Mouse (Mus musculus) intestine, embryonic 16.5 days (tissue): Measurements from ENCODE around the gene Syngap1. TPM values are rescaled to one million over a fixed set of nuclear protein-coding genes. Genes with fewer than 3 reads are reported as not detected.
A peak's percentile ranks its signal among the peaks of the same experiment; 100 is the strongest.

ENCODE experiments used
- ATAC-seq: fragments of 200-750 bp; cut with Nextera tagmentation; 2 replicates; pipeline ENCODE4 v1.8.0; 2017; ENCODE audit warnings: moderate TSS enrichment, moderate library complexity
- H3K27ac ChIP-seq: fragments of 300-500 bp; sonication (generic); 2 replicates; pipeline ENCODE4 v1.5.1; 2014; ENCODE audit warnings: mild to moderate bottlenecking, low read length
- H3K27me3 ChIP-seq: fragments of 300-500 bp; sonication (generic); replicated peaks from 2 replicates; pipeline ENCODE4 v1.6.1; 2014; ENCODE audit warnings: low read length, control low read depth, mixed read lengths; ENCODE audit not compliant: control insufficient read depth, insufficient read depth
- H3K36me3 ChIP-seq: fragments of 300-500 bp; sonication (generic); 2 replicates; pipeline ENCODE4 v1.6.1; 2014; ENCODE audit warnings: low read length, control low read depth; ENCODE audit not compliant: control insufficient read depth, insufficient read depth
- H3K4me1 ChIP-seq: fragments of 300-500 bp; sonication (generic); 2 replicates; pipeline ENCODE4 v1.6.1; 2014; ENCODE audit warnings: low read length, control low read depth, mixed read lengths; ENCODE audit not compliant: control insufficient read depth, insufficient read depth
- H3K4me2 ChIP-seq: fragments of 300-500 bp; sonication (generic); 2 replicates; pipeline ENCODE4 v1.6.1; 2014; ENCODE audit warnings: low read depth, low read length, control low read depth
- H3K4me3 ChIP-seq: fragments of 300-500 bp; sonication (generic); 2 replicates; pipeline ENCODE4 v1.5.1; 2014; ENCODE audit warnings: mild to moderate bottlenecking, low read length
- H3K9ac ChIP-seq: fragments of 300-500 bp; sonication (generic); 2 replicates; pipeline ENCODE4 v1.6.1; 2014; ENCODE audit warnings: low read depth, low read length
- H3K9me3 ChIP-seq: fragments of 300-500 bp; sonication (generic); 2 replicates; pipeline ENCODE4 v1.6.1; 2016; ENCODE audit warnings: low read length, control low read depth; ENCODE audit not compliant: control insufficient read depth
- WGBS: fragments of 180-500 bp; shearing (Covaris S2); extraction: QIAGEN DNeasy Blood & Tissue Kit; methylation state at CpG from one replicate; pipeline ENCODE4 v1.1.7; 2014; 5-methylcytosine and 5-hydroxymethylcytosine counted together
- polyA plus RNA-seq: library from polyadenylated mRNA; unstranded; fragments of >200 nt; fragmentation: Nextera tagmentation; extraction: Ambion mirVana; gene quantifications from 2 replicates; pipeline ENCODE4 v1.2.1, GENCODE M21; 2015

Syngap1 gene
- polyA plus RNA-seq, 1 experiment from 2014 or later = 0.66 TPM

DNA sequence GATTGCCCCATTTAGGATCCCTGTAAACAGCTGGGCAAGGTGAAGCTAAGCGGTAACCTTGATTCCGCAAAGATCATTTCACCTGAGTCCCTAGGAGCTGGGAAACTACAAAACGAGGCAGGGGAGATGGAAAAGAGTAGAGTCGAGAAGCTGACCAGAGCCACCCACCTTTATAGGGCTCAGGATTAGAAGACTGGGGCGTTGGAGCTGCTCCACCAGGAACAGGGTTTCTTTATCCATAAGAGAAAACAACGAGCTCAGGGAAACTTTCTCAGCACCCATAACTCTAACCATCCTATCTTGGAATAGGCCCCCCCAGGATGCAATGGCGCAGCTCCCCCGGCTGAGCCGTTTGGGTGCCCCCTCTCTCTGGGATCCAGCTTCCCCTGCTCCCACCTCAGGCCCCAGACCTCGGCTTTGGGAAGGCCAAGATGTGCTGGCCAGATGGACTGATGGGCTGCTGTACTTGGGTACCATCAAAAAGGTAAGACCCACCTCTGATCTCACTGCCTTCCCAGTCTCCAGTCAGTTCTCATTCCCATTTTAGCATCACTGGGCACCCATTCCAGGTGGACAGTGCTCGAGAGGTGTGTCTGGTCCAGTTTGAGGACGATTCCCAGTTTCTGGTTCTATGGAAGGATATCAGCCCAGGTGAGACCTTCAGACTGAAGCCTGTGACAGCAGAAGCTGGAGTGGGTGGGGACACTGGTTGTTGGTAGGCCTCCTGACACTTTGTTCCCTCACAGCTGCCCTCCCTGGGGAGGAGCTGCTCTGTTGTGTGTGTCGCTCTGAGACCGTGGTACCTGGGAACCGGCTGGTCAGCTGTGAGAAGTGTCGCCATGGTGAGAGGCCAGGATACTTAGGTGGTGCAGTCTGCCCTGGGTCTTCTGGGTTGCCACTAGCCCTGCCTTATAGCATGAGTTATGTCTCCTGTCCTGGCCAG lies 6.9 kb upstream of the Syngap1 start:
- no peaks in the 10 kb centered on the region for H3K27me3 ChIP-seq
- ATAC-seq = no peak
- H3K36me3 ChIP-seq = peaks cover 15% of the 10 kb centered on the region; the same call in 1 of the 2 replicates
- H3K27ac ChIP-seq = no peak overlapping the region
- H3K9me3 ChIP-seq = no peaks in the 10 kb centered on the region
- H3K4me2 ChIP-seq = peak overlapping the region; percentile 87
- peaks cover 26% of the 10 kb centered on the region for H3K4me1 ChIP-seq
- WGBS = 78% methylated on average over 16 of the region's 16 CpGs
- peak overlapping the region; percentile 76 for H3K4me3 ChIP-seq
- H3K9ac ChIP-seq = peak overlapping the region; percentile 77

DNA sequence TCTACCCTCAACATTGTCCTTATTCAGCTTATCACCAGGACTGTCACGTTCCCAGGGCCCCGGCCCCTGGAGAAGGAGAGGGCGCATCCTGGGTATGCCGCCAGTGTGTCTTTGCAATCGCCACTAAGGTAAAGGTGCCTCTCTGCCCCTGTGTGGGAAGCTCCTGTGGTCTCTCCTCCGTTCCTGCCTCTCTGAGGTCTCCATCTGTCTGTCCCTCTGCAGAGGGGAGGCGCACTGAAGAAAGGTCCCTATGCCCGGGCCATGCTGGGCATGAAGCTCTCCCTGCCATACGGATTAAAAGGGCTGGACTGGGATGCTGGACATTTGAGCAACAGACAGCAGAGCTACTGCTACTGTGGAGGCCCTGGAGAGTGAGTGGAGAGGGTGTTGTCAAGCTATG lies 6.0 kb upstream of the Syngap1 start:
- H3K4me3 ChIP-seq = no peak overlapping the region
- H3K9me3 ChIP-seq = no peaks in the 10 kb centered on the region
- H3K27me3 ChIP-seq = no peaks in the 10 kb centered on the region
- peaks cover 15% of the 10 kb centered on the region; the same call in 1 of the 2 replicates for H3K36me3 ChIP-seq
- ATAC-seq = no peak
- no peak overlapping the region for H3K27ac ChIP-seq
- 92% methylated on average over 9 of the region's 9 CpGs for WGBS
- H3K4me2 ChIP-seq = no peak overlapping the region
- H3K4me1 ChIP-seq = peaks cover 27% of the 10 kb centered on the region
- no peak overlapping the region for H3K9ac ChIP-seq

- WGBS = 82% methylated on average over 12 of the region's 12 CpGs
- H3K4me1 ChIP-seq = peaks cover 37% of the 10 kb centered on the region
- H3K9me3 ChIP-seq = no peaks in the 10 kb centered on the region
- H3K9ac ChIP-seq = no peak overlapping the region
- ATAC-seq = no peak
- no peak overlapping the region for H3K4me2 ChIP-seq
- H3K27me3 ChIP-seq = no peaks in the 10 kb centered on the region
- H3K36me3 ChIP-seq = peaks cover 15% of the 10 kb centered on the region; the same call in 1 of the 2 replicates
- H3K27ac ChIP-seq = no peak overlapping the region
- H3K4me3 ChIP-seq = no peak overlapping the region
Measured at GRCm38 (mm10) chr17:26936453-26936852, 4.6 kb upstream of the Syngap1 start.

DNA sequence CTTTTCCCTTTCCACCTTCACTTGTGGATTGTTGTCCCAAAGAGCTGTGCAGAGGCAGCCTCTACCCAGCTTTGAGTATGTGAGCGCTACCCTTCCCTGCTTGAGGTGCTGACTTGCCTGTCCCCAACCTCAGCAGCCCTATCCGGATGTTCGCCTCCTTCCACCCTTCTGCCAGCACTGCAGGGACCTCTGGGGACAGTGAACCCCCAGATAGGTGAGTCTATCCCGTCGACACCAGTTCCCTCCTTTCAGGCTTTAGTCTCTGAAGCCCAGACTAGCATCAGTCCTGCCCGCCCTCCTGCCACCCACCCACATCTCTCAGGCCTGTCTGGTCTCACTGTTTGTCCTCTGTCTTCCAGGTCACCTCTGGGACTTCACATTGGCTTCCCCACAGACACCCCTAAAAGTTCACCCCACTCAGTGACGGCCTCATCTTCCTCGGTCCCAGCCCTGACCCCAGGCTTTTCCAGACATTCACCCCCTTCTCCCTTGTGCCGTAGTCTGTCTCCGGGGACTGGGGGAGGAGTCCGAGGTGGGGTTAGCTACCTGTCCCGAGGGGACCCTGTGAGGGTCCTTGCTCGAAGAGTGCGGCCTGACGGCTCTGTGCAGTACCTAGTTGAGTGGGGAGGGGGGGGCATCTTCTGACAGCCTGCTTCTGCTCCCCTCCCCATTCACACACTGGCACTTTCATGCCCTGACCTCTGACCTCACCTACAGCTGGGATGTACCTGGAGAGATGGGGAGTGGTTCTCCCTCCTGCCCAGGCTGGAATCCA lies 3.9 kb upstream of the Syngap1 start:
- no peak overlapping the region for H3K4me2 ChIP-seq
- peaks cover 15% of the 10 kb centered on the region; the same call in 1 of the 2 replicates for H3K36me3 ChIP-seq
- no peak for ATAC-seq
- H3K27ac ChIP-seq = no peak overlapping the region
- H3K4me1 ChIP-seq = peaks cover 37% of the 10 kb centered on the region
- H3K9ac ChIP-seq = no peak overlapping the region
- no peaks in the 10 kb centered on the region for H3K27me3 ChIP-seq
- H3K9me3 ChIP-seq = no peaks in the 10 kb centered on the region
- 82% methylated on average over 15 of the region's 15 CpGs for WGBS
- no peak overlapping the region for H3K4me3 ChIP-seq

- Histone ChIP-seq H3K36me3 (peaks cover 15% of the 10 kb centered on the region; the same call in 1 of the 2 replicates), H3K4me1 (peaks cover 34% of the 10 kb centered on the region), H3K9ac (peak overlapping the region; percentile 86), H3K4me2 (peak overlapping the region; percentile 83), H3K27me3 (no peaks in the 10 kb centered on the region), H3K27ac (peak overlapping the region; percentile 94), H3K4me3 (peak overlapping the region; percentile 84), H3K9me3 (no peaks in the 10 kb centered on the region)
- no peak for ATAC-seq
- WGBS = 43% methylated on average over 16 of the region's 16 CpGs
Measured at GRCm38 (mm10) chr17:26937883-26938695, 3.0 kb upstream of the Syngap1 start.

GRCm38 (mm10) chr17:26938731-26939130 lies 2.3 kb upstream of the Syngap1 start:
- peak overlapping the region; percentile 86 for H3K9ac ChIP-seq
- H3K4me2 ChIP-seq = peak overlapping the region; percentile 83
- H3K27ac ChIP-seq = peak overlapping the region; percentile 94
- peaks cover 32% of the 10 kb centered on the region for H3K4me1 ChIP-seq
- H3K9me3 ChIP-seq = no peaks in the 10 kb centered on the region
- H3K4me3 ChIP-seq = peak overlapping the region; percentile 84
- under 1% methylated on average over 22 of the region's 22 CpGs for WGBS
- peaks cover 15% of the 10 kb centered on the region; the same call in 1 of the 2 replicates for H3K36me3 ChIP-seq
- H3K27me3 ChIP-seq = no peaks in the 10 kb centered on the region
- ATAC-seq = peak; percentile 6

DNA sequence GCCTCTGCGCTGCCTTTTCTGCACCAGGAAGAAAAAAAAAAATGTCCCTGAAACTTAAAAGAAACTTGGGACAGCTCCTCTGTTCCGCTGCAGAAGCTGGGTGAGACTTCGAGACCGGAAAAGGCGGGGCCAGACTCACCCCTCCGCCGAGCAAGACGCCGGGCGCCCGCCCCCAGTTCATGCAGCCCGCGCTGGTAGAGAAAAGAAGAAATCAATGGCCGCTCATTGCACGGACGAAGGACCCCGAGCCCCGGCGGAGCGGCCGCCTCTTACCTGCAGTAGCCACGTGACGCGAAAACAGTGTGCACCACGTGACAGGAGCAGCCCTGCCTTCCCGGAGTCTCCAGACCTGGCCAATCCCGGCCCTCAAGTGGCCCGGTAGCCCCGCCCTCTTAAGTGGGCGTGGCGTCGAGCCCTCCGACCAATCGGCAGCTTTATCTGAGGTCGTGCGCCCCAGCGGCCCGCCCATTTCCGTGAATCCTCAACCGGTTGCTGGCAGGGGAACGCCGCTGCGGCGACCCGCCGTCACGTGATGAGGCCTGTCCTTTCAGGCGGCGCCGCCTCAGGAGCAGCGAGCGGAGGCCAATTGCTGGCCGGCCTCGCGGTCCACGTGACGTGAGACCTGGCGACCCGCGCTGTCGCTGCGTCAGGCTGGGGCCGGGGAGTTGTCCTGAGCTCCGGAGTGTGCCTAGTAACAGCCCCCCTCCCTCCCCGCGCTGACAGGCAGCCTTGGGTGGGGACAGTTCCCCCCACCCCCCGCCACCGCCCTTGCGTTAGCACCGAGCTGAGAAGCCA lies 1.7 kb upstream of the Syngap1 start, which contains the start of gene Cuta:
TSS of gene Cuta (minus strand) at position 392 of the 795 bp plus-strand sequence.
- WGBS = under 1% methylated on average over 70 of the region's 70 CpGs
- H3K27me3 ChIP-seq = no peaks in the 10 kb centered on the region
- peak; percentile 96 for ATAC-seq

DNA sequence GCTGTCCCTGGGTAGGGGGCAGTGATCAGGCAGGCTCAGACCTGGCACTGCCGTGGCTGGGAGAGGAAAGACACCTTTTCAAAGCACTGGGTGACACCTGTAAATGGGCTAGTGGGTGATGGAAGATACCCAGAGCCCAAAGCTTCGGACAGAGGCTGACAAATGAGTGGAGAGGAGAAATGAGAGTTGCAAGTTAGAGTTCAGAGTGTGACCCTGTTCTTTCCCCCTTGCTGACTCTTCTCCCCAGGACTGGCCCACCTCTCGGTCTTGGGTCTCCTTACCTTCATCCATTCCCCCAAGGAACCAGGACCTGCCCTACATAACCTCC lies 1.1 kb upstream of the Syngap1 start:
- peaks cover 26% of the 10 kb centered on the region for H3K4me1 ChIP-seq
- H3K9ac ChIP-seq = peak overlapping the region; percentile 90
- 4% methylated on average over 3 of the region's 3 CpGs for WGBS
- peaks cover 15% of the 10 kb centered on the region; the same call in 1 of the 2 replicates for H3K36me3 ChIP-seq
- H3K27ac ChIP-seq = peak overlapping the region; percentile 95
- H3K9me3 ChIP-seq = no peaks in the 10 kb centered on the region
- no peak for ATAC-seq
- peak overlapping the region; percentile 84 for H3K4me3 ChIP-seq
- H3K27me3 ChIP-seq = no peaks in the 10 kb centered on the region
- H3K4me2 ChIP-seq = peak overlapping the region; percentile 95

More for the DNA sequence above, 1.7 kb upstream of the Syngap1 start, which contains the start of gene Cuta:
- H3K36me3 ChIP-seq = peaks cover 15% of the 10 kb centered on the region; the same call in 1 of the 2 replicates
- H3K4me2 ChIP-seq = peak within 1 kb of the TSS; percentile 95
- peaks cover 28% of the 10 kb centered on the region for H3K4me1 ChIP-seq
- peak within 1 kb of the TSS; percentile 90 for H3K9ac ChIP-seq
- H3K27ac ChIP-seq = peak within 1 kb of the TSS; percentile 95
- no peaks in the 10 kb centered on the region for H3K9me3 ChIP-seq
- H3K4me3 ChIP-seq = peak within 1 kb of the TSS; percentile 84
